Mouse (Mus musculus): ENCODE measurements at regions not wholly inside any gene's neighbourhood (a gene's known extent, or its start where the extent isn't known, plus 50 kb on each side); places are given as distances from the start of the nearest gene placed in this dataset.
"Not testable (repeated sequence)": the region's sequence is repeated elsewhere in the genome, so short reads cannot be mapped to it uniquely, and the experiment has no call there.

GRCm38 (mm10) chr10:15321480-15321879 lies 603.5 kb upstream of the Gje1 start:
- DNase-seq, result no peak

GRCm38 (mm10) chr10:15317017-15317607 lies 599.1 kb upstream of the Gje1 start:
- DNase-seq, result no peak

- no peak for DNase-seq
Measured at GRCm38 (mm10) chr10:15310650-15311049, 592.6 kb upstream of the Gje1 start.

GRCm38 (mm10) chr10:15305811-15306473 lies 587.9 kb upstream of the Gje1 start:
- DNase-seq, result no peak

- DNase-seq, result peak; percentile 85 to 88
Measured at GRCm38 (mm10) chr10:15300199-15301085, 582.4 kb upstream of the Gje1 start.

GRCm38 (mm10) chr10:15299331-15300198 lies 581.6 kb upstream of the Gje1 start:
- no peak for DNase-seq

- no peak for DNase-seq
Measured at GRCm38 (mm10) chr10:15297257-15297656, 579.2 kb upstream of the Gje1 start.

GRCm38 (mm10) chr10:15294125-15294524 lies 576.1 kb upstream of the Gje1 start:
- no peak for DNase-seq

- not testable (repeated sequence) for DNase-seq
Measured at GRCm38 (mm10) chr10:15263337-15263736, 545.3 kb upstream of the Gje1 start.

- not testable (repeated sequence) for DNase-seq
Measured at GRCm38 (mm10) chr10:15262282-15262681, 544.3 kb upstream of the Gje1 start.

GRCm38 (mm10) chr10:15249402-15250086 lies 531.5 kb upstream of the Gje1 start:
- no peak for DNase-seq

GRCm38 (mm10) chr10:15248899-15249298 lies 530.9 kb upstream of the Gje1 start:
- no peak for DNase-seq

GRCm38 (mm10) chr10:15244376-15245262 lies 526.6 kb upstream of the Gje1 start:
- DNase-seq, result no peak

- no peak for DNase-seq
Measured at GRCm38 (mm10) chr10:15243460-15243859, 525.4 kb upstream of the Gje1 start.

GRCm38 (mm10) chr10:15218883-15219282 lies 500.9 kb upstream of the Gje1 start:
- DNase-seq, result no peak

GRCm38 (mm10) chr10:15179585-15179984 lies 461.6 kb upstream of the Gje1 start:
- no peak for DNase-seq

- DNase-seq, result no peak
Measured at GRCm38 (mm10) chr10:15174421-15174820, 456.4 kb upstream of the Gje1 start.

GRCm38 (mm10) chr10:15172558-15172957 lies 454.5 kb upstream of the Gje1 start:
- DNase-seq, result no peak

GRCm38 (mm10) chr10:15140703-15141102 lies 422.7 kb upstream of the Gje1 start:
- no peak for DNase-seq
